Mouse (Mus musculus) liver, adult 2 months (tissue): Measurements from ENCODE around the gene Gm37240.

Experiments
- CTCF ChIP-seq: fragments of 200-500 bp; IDR thresholded peaks from 2 replicates; pipeline ENCODE4 v1.5.1; 2011; ENCODE audit warnings: low read depth, low read length, control low read depth
- POLR2A ChIP-seq: fragments of 200-500 bp; IDR thresholded peaks from 2 replicates; pipeline ENCODE4 v1.6.1; 2011; ENCODE audit warnings: low read length, control low read depth; ENCODE audit not compliant: insufficient read depth; ENCODE audit errors: extremely low read depth

GRCm38 (mm10) chr3:85535621-85536520 is 351.4 kb downstream of the Gm37240 start:
- no peak for TF ChIP-seq POLR2A
- TF ChIP-seq CTCF: no peak
